Mouse (Mus musculus) G1E (cell line): ENCODE data around the gene Lrrfip2. TPM values are rescaled to one million over a fixed set of nuclear protein-coding genes. Genes with fewer than 3 reads are reported as not detected.

Experiments used
- ATAC-seq: 2 replicates; pipeline ENCODE4 v1.8.0; 2016; ENCODE audit warnings: mild to moderate bottlenecking; ENCODE audit not compliant: insufficient number of reproducible peaks, poor library complexity, low FRiP score, severe bottlenecking; ENCODE audit errors: extremely low read depth
- DNase-seq: peaks from one replicate; pipeline ENCODE4 v3.0.0; 2012; ENCODE audit warnings: low spot score
- H3K27me3 ChIP-seq: 2 replicates; pipeline ENCODE4 v1.6.1; 2012; ENCODE audit warnings: mild to moderate bottlenecking, low read length, inconsistent platforms; ENCODE audit not compliant: insufficient read depth
- H3K36me3 ChIP-seq: replicated peaks from 2 replicates; pipeline ENCODE3; 2012; ENCODE audit warnings: mild to moderate bottlenecking, inconsistent platforms
- H3K4me1 ChIP-seq: 2 replicates; pipeline ENCODE4 v1.6.1; 2012; ENCODE audit warnings: low read depth, low read length, inconsistent platforms, mixed read lengths; ENCODE audit not compliant: insufficient read depth
- H3K4me3 ChIP-seq: 2 replicates; pipeline ENCODE4 v1.5.1; 2012; ENCODE audit warnings: low read depth, mild to moderate bottlenecking, inconsistent platforms, low read length, moderate library complexity, mixed read lengths
- H3K9me3 ChIP-seq: replicated peaks from 2 replicates; pipeline ENCODE4 v1.6.1; 2012; ENCODE audit warnings: inconsistent platforms
- CTCF ChIP-seq: IDR thresholded peaks from 2 replicates; pipeline ENCODE4 v1.5.1; 2012; ENCODE audit warnings: low read depth, low read length, inconsistent platforms, mixed read lengths
- GATA1 ChIP-seq: IDR thresholded peaks from 2 replicates; pipeline ENCODE4 v1.6.1; 2012; ENCODE audit warnings: borderline replicate concordance, low read length, inconsistent platforms, mixed read lengths
- GATA2 ChIP-seq: IDR thresholded peaks from 2 replicates; pipeline ENCODE4 v1.6.1; 2012; ENCODE audit warnings: low read depth, low read length, inconsistent platforms, borderline replicate concordance
- POLR2AphosphoS5 ChIP-seq: IDR thresholded peaks from 2 replicates; pipeline ENCODE4 v1.6.1; 2012; ENCODE audit warnings: low read depth, low read length, inconsistent platforms; ENCODE audit not compliant: insufficient replicate concordance
- TAL1 ChIP-seq: conservative IDR thresholded peaks from 2 replicates; pipeline ENCODE4 v1.6.1; 2012; ENCODE audit warnings: low read depth, low read length, inconsistent platforms, mixed read lengths
- polyA plus RNA-seq: library from polyadenylated mRNA; stranded (reverse); fragments of >175 nt; gene quantifications from 2 replicates; pipeline ENCODE4 v1.2.3, GENCODE M21; 2012
- total RNA-seq, 2 experiments: library from RNA; stranded (forward) in 1 of 2; stranded (reverse) in 1 of 2; fragments of 200-1000 nt in 1 of 2; fragments of >200 nt in 1 of 2; fragmentation: Nextera tagmentation in 1 of 2; gene quantifications; 2 replicates each; pipeline ENCODE4 v1.2.3; 2014 to 2017

The Lrrfip2 gene
- total and polyA plus RNA-seq, 3 experiments: 14.3 to 38.4 (median 28.4) TPM

- Histone ChIP-seq H3K27me3 (no peaks in the 10 kb centered on the region), H3K4me3 (no peak overlapping the region), H3K9me3 (no peaks in the 10 kb centered on the region), H3K36me3 (peaks cover 41% of the 10 kb centered on the region), H3K4me1 (no peaks in the 10 kb centered on the region)
- DNase-seq (no peak), ATAC-seq (no peak)
- TF ChIP-seq GATA1: no peak
- TF ChIP-seq TAL1: no peak
- no peak for TF ChIP-seq CTCF
- TF ChIP-seq GATA2: no peak
- no peak for TF ChIP-seq POLR2AphosphoS5
Measured at GRCm38 (mm10) chr9:111193211-111193610, 75.8 kb downstream of the Lrrfip2 start.

GRCm38 (mm10) chr9:111197116-111197515, 79.7 kb downstream of the Lrrfip2 start:
- H3K4me3 ChIP-seq: no peak overlapping the region
- H3K4me1 ChIP-seq: no peaks in the 10 kb centered on the region
- DNase-seq: no peak
- TF ChIP-seq CTCF (no peak), TAL1 (no peak), POLR2AphosphoS5 (no peak)
- H3K9me3 ChIP-seq: no peaks in the 10 kb centered on the region
- ATAC-seq: no peak
- no peaks in the 10 kb centered on the region for H3K27me3 ChIP-seq
- peaks cover 34% of the 10 kb centered on the region for H3K36me3 ChIP-seq

- H3K4me3 ChIP-seq: no peak overlapping the region
- TF ChIP-seq POLR2AphosphoS5 (no peak), GATA1 (no peak), CTCF (no peak), TAL1 (no peak), GATA2 (no peak)
- no peaks in the 10 kb centered on the region for H3K9me3 ChIP-seq
- H3K4me1 ChIP-seq: no peaks in the 10 kb centered on the region
- DNase-seq: no peak
- peaks cover 35% of the 10 kb centered on the region for H3K36me3 ChIP-seq
- no peaks in the 10 kb centered on the region for H3K27me3 ChIP-seq
- no peak for ATAC-seq
Measured at GRCm38 (mm10) chr9:111197712-111198111, 80.3 kb downstream of the Lrrfip2 start.

- no peak for TF ChIP-seq TAL1
- H3K9me3 ChIP-seq: no peaks in the 10 kb centered on the region
- H3K4me3 ChIP-seq: no peak overlapping the region
- DNase-seq (no peak), ATAC-seq (no peak)
- no peaks in the 10 kb centered on the region for H3K27me3 ChIP-seq
- H3K36me3 ChIP-seq: peaks cover 32% of the 10 kb centered on the region
- H3K4me1 ChIP-seq: no peaks in the 10 kb centered on the region
Measured at GRCm38 (mm10) chr9:111198332-111198731, 80.9 kb downstream of the Lrrfip2 start.

- no peak for DNase-seq
- H3K4me1 ChIP-seq: no peaks in the 10 kb centered on the region
- H3K36me3 ChIP-seq: peaks cover 34% of the 10 kb centered on the region
- TF ChIP-seq GATA2: no peak
- H3K4me3 ChIP-seq: no peak overlapping the region
- H3K27me3 ChIP-seq: no peaks in the 10 kb centered on the region
- no peaks in the 10 kb centered on the region for H3K9me3 ChIP-seq
- no peak for ATAC-seq
Measured at GRCm38 (mm10) chr9:111200208-111200607, 82.8 kb downstream of the Lrrfip2 start.

GRCm38 (mm10) chr9:111204601-111205375, 87.4 kb downstream of the Lrrfip2 start:
- no peak for DNase-seq
- Histone ChIP-seq H3K9me3 (no peaks in the 10 kb centered on the region), H3K4me3 (no peak overlapping the region), H3K4me1 (no peaks in the 10 kb centered on the region), H3K27me3 (no peaks in the 10 kb centered on the region), H3K36me3 (peaks cover 39% of the 10 kb centered on the region)
- no peak for TF ChIP-seq CTCF
- no peak for TF ChIP-seq TAL1
- TF ChIP-seq GATA1: no peak
- no peak for TF ChIP-seq POLR2AphosphoS5
- no peak for TF ChIP-seq GATA2
- no peak for ATAC-seq

GRCm38 (mm10) chr9:111207683-111208082, 90.3 kb downstream of the Lrrfip2 start:
- no peak for TF ChIP-seq POLR2AphosphoS5
- no peak for TF ChIP-seq GATA2
- no peak for TF ChIP-seq GATA1
- TF ChIP-seq TAL1: no peak
- TF ChIP-seq CTCF: no peak

GRCm38 (mm10) chr9:111208185-111208584, 90.8 kb downstream of the Lrrfip2 start:
- H3K4me3 ChIP-seq: no peak overlapping the region
- ATAC-seq (no peak), DNase-seq (no peak)
- no peaks in the 10 kb centered on the region for H3K9me3 ChIP-seq
- H3K36me3 ChIP-seq: peaks cover 41% of the 10 kb centered on the region
- no peak for TF ChIP-seq TAL1
- H3K27me3 ChIP-seq: no peaks in the 10 kb centered on the region
- no peaks in the 10 kb centered on the region for H3K4me1 ChIP-seq

More at GRCm38 (mm10) chr9:111207683-111208082, 90.3 kb downstream of the Lrrfip2 start:
- no peaks in the 10 kb centered on the region for H3K4me1 ChIP-seq
- ATAC-seq: no peak
- no peak overlapping the region for H3K4me3 ChIP-seq
- H3K36me3 ChIP-seq: peaks cover 40% of the 10 kb centered on the region
- no peaks in the 10 kb centered on the region for H3K9me3 ChIP-seq
- H3K27me3 ChIP-seq: no peaks in the 10 kb centered on the region
- DNase-seq: no peak
